Mouse (Mus musculus) limb, embryonic 14.5 days (tissue): ENCODE results near the gene Ddx19a. TPM values are rescaled to one million over a fixed set of nuclear protein-coding genes. Genes with fewer than 3 reads are reported as not detected.

ENCODE experiments used
- ATAC-seq: fragments of 200-750 bp; cut with Nextera tagmentation; 2 replicates; pipeline ENCODE4 v1.8.0; 2017; ENCODE audit warnings: low read depth, moderate number of reproducible peaks, moderate TSS enrichment; ENCODE audit not compliant: low FRiP score
- DNase-seq: peaks from one replicate; pipeline ENCODE4 v3.0.0-alpha.2; 2015; ENCODE audit warnings: low spot score
- H3K27ac ChIP-seq: fragments of 300-500 bp; sonication (generic); replicated peaks from 2 replicates; pipeline ENCODE4 v1.5.1; 2014; ENCODE audit warnings: low read depth, mild to moderate bottlenecking, low read length, moderate library complexity, mixed read lengths
- H3K27me3 ChIP-seq: fragments of 300-500 bp; sonication (generic); 2 replicates; pipeline ENCODE4 v1.6.1; 2014; ENCODE audit warnings: low read length, mixed read lengths; ENCODE audit not compliant: control insufficient read depth, insufficient read depth
- H3K36me3 ChIP-seq: fragments of 300-500 bp; sonication (generic); 2 replicates; pipeline ENCODE4 v1.6.1; 2014; ENCODE audit warnings: mild to moderate bottlenecking, low read length, moderate library complexity, mixed read lengths; ENCODE audit not compliant: control insufficient read depth, insufficient read depth
- H3K4me1 ChIP-seq: fragments of 300-500 bp; sonication (generic); 2 replicates; pipeline ENCODE4 v1.6.1; 2014; ENCODE audit warnings: antibody characterized with exemption, low read length, mixed read lengths; ENCODE audit not compliant: control insufficient read depth, insufficient read depth
- H3K4me2 ChIP-seq: fragments of 300-500 bp; sonication (generic); replicated peaks from 2 replicates; pipeline ENCODE4 v1.6.1; 2014; ENCODE audit warnings: low read depth, mild to moderate bottlenecking, low read length, moderate library complexity; ENCODE audit not compliant: severe bottlenecking
- H3K4me3 ChIP-seq: fragments of 300-500 bp; sonication (generic); replicated peaks from 2 replicates; pipeline ENCODE4 v1.5.1; 2014; ENCODE audit warnings: low read length
- H3K9ac ChIP-seq: fragments of 300-500 bp; sonication (generic); 2 replicates; pipeline ENCODE4 v1.6.1; 2014; ENCODE audit warnings: mild to moderate bottlenecking, low read depth, low read length, moderate library complexity; ENCODE audit not compliant: severe bottlenecking
- H3K9me3 ChIP-seq: fragments of 300-500 bp; sonication (generic); 2 replicates; pipeline ENCODE4 v1.6.1; 2016; ENCODE audit warnings: low read length; ENCODE audit not compliant: control insufficient read depth
- POLR2A ChIP-seq: fragments of 200-500 bp; IDR thresholded peaks from 2 replicates; pipeline ENCODE4 v1.8.0; 2012; ENCODE audit warnings: inconsistent platforms, mild to moderate bottlenecking, moderate library complexity, borderline replicate concordance; ENCODE audit not compliant: insufficient read depth, insufficient read length; ENCODE audit errors: extremely low read depth
- WGBS: fragments of 180-500 bp; shearing (Covaris S2); extraction: QIAGEN DNeasy Blood & Tissue Kit; methylation state at CpG from one replicate; pipeline ENCODE4 v1.1.7; 2014; 5-methylcytosine and 5-hydroxymethylcytosine counted together
- polyA plus RNA-seq, 2 experiments: library from polyadenylated mRNA; depleted of rRNA in 1 of 2; stranded (reverse) in 1 of 2; unstranded in 1 of 2; fragments of >200 nt; fragmentation: Nextera tagmentation in 1 of 2; extraction: Ambion mirVana in 1 of 2; gene quantifications; 2 replicates each; pipeline versions ENCODE4 v1.2.1 to v1.2.3; 2012 to 2014

Gene Ddx19a
- polyA plus RNA-seq, 2 experiments: 19.5 to 57.8 TPM

- no peak for ATAC-seq
- no peaks in the 10 kb centered on the region for H3K9me3 ChIP-seq
- peaks cover 2% of the 10 kb centered on the region for H3K36me3 ChIP-seq
- WGBS: 82% methylated on average over 15 of the region's 15 CpGs
- TF ChIP-seq POLR2A: no peak
- peaks cover 4% of the 10 kb centered on the region for H3K4me1 ChIP-seq
- no peaks in the 10 kb centered on the region for H3K27me3 ChIP-seq
- no peak overlapping the region for H3K4me2 ChIP-seq
- no peak overlapping the region for H3K9ac ChIP-seq
- no peak for DNase-seq
- H3K4me3 ChIP-seq: no peak overlapping the region
- peak overlapping the region; percentile 9 for H3K27ac ChIP-seq
These were observed 56.7 kb downstream of the Ddx19a start for GRCm38 (mm10) chr8:110940682-110941452.

- Histone ChIP-seq H3K4me1 (peaks cover 4% of the 10 kb centered on the region), H3K4me2 (no peak overlapping the region), H3K4me3 (no peak overlapping the region), H3K27me3 (no peaks in the 10 kb centered on the region), H3K27ac (peak overlapping the region; percentile 39; the same call in 1 of the 2 replicates), H3K36me3 (peaks cover 2% of the 10 kb centered on the region), H3K9me3 (no peaks in the 10 kb centered on the region), H3K9ac (no peak overlapping the region)
- peak; percentile 55; the same call in 1 of the 2 replicates for ATAC-seq
- TF ChIP-seq POLR2A: no peak
- 72% methylated on average over 6 of the region's 6 CpGs for WGBS
- DNase-seq: peak; percentile 40
These were observed 58.6 kb downstream of the Ddx19a start for GRCm38 (mm10) chr8:110938882-110939589.

DNA sequence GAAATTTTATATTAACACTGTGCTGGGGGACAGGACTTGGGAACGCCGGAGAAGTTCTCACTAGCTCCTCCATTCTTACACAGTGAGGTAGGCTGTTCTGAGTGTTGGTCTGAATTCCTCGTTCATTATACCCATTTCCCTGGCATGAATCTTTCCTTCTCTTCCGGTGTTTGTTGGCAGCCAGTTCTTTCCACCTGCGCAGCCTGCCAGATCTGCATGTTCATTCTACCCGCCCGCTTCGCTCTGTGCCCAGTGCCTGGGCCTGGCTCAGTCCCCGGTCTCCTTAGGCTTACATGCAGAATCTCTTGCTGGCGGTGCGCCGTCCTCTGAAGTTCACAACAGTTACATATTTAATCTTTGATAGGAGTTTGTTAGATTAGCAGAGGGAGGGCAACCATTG lies 61.4 kb downstream of the Ddx19a start:
- H3K9ac ChIP-seq: no peak overlapping the region
- peaks cover 4% of the 10 kb centered on the region for H3K4me1 ChIP-seq
- no peak for DNase-seq
- H3K4me3 ChIP-seq: no peak overlapping the region
- no peak overlapping the region for H3K27ac ChIP-seq
- no peaks in the 10 kb centered on the region; the same call in 1 of the 2 replicates for H3K36me3 ChIP-seq
- WGBS: 94% methylated on average over 12 of the region's 12 CpGs
- no peak overlapping the region for H3K4me2 ChIP-seq
- H3K27me3 ChIP-seq: no peaks in the 10 kb centered on the region
- no peaks in the 10 kb centered on the region for H3K9me3 ChIP-seq
- TF ChIP-seq POLR2A: no peak
- ATAC-seq: no peak

- H3K27me3 ChIP-seq: no peaks in the 10 kb centered on the region
- H3K4me3 ChIP-seq: no peak overlapping the region
- no peaks in the 10 kb centered on the region; the same call in 1 of the 2 replicates for H3K4me1 ChIP-seq
- TF ChIP-seq POLR2A: no peak
- H3K4me2 ChIP-seq: no peak overlapping the region
- H3K27ac ChIP-seq: no peak overlapping the region
- no peaks in the 10 kb centered on the region for H3K9me3 ChIP-seq
- H3K9ac ChIP-seq: no peak overlapping the region
- 93% methylated on average over 2 of the region's 2 CpGs for WGBS
- no peaks in the 10 kb centered on the region; the same call in 1 of the 2 replicates for H3K36me3 ChIP-seq
- no peak for DNase-seq
- ATAC-seq: no peak
These were observed 64.3 kb downstream of the Ddx19a start for GRCm38 (mm10) chr8:110933272-110933671.

DNA sequence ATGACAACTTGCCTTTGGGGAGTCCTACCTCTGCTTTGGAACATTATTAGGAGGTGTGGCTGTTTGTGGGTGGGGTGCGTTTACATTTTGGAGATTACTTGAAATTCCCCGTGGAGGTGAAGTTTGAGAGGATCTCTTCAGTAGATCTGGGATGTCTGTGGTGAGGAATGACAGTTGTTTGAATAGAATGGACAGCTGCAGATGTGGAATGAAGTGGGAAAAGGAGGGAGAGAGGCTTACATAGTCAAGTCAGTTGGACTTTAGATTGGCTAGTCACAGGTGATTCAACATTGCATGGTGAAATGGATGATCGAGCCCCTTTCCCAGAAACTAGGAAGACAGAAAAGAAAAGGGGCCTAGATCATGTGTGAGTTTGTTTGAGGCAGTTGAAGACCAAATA lies 65.2 kb downstream of the Ddx19a start:
- TF ChIP-seq POLR2A: no peak
- no peak overlapping the region for H3K27ac ChIP-seq
- H3K4me3 ChIP-seq: no peak overlapping the region
- no peak for ATAC-seq
- 84% methylated on average over 3 of the region's 3 CpGs for WGBS
- no peaks in the 10 kb centered on the region; the same call in 1 of the 2 replicates for H3K4me1 ChIP-seq
- no peaks in the 10 kb centered on the region for H3K9me3 ChIP-seq
- H3K27me3 ChIP-seq: no peaks in the 10 kb centered on the region
- H3K4me2 ChIP-seq: no peak overlapping the region
- no peak overlapping the region for H3K9ac ChIP-seq
- DNase-seq: no peak
- H3K36me3 ChIP-seq: no peaks in the 10 kb centered on the region; the same call in 1 of the 2 replicates
